Mouse (Mus musculus): Measurements from ENCODE around the gene Fcgbp. TPM values are rescaled to one million over a fixed set of nuclear protein-coding genes. Genes with fewer than 3 reads are reported as not detected.
A peak's percentile ranks its signal among the peaks of the same experiment; 100 is the strongest.

Fcgbp gene
- 0.41 and 0.71 TPM in 2 replicates for polyA plus RNA-seq (2015; fragmentation: Nextera tagmentation; extraction: Ambion mirVana)

GRCm38 (mm10) chr7:28070531-28071298 is at the start of gene Fcgbp:
TSS of gene Fcgbp (plus strand) at chr7:28071236.
- Histone ChIP-seq H3K36me3 (no peaks in the 10 kb centered on the region), H3K9ac (no peak within 1 kb of the TSS), H3K4me2 (no peak within 1 kb of the TSS), H3K27me3 (0 out of 2 replicates have a peak, but pooled peaks cover 2% of the 10 kb centered on the region), H3K27ac (replicated peaks) (no peak within 1 kb of the TSS), H3K9me3 (no peaks in the 10 kb centered on the region), H3K4me3 (no peak within 1 kb of the TSS), H3K4me1 (replicated peaks) (no peaks in the 10 kb centered on the region)
- no peak for ATAC-seq (ENCODE audit: low FRiP score, low read depth)
- WGBS: 86% methylated on average over 21 of the region's 21 CpGs

- H3K4me1 ChIP-seq (replicated peaks): peaks cover 10% of the 10 kb centered on the region
- no peaks in the 10 kb centered on the region for H3K27me3 ChIP-seq
- no peaks in the 10 kb centered on the region for H3K9me3 ChIP-seq
- WGBS: 90% methylated on average over 4 of the region's 4 CpGs
- H3K4me3 ChIP-seq: no peak overlapping the region
- peaks cover 74% of the 10 kb centered on the region for H3K36me3 ChIP-seq
- no peak overlapping the region for H3K27ac ChIP-seq (replicated peaks)
- H3K4me2 ChIP-seq: no peak overlapping the region
- ATAC-seq (ENCODE audit: low FRiP score, low read depth): no peak
- no peak overlapping the region for H3K9ac ChIP-seq
These were observed 26.5 kb upstream of the Fcgbp start for GRCm38 (mm10) chr7:28044524-28044923.

GRCm38 (mm10) chr7:28049476-28050409 is 21.3 kb upstream of the Fcgbp start, which contains the start of gene Psmc4:
TSS of gene Psmc4 (minus strand) at chr7:28050101.
- ATAC-seq (ENCODE audit: low FRiP score, low read depth): peak; percentile 97
- peaks cover 14% of the 10 kb centered on the region for H3K4me1 ChIP-seq (replicated peaks)
- under 1% methylated on average over 52 of the region's 52 CpGs for WGBS
- peak within 1 kb of the TSS; percentile 87 for H3K4me3 ChIP-seq
- peak within 1 kb of the TSS; percentile 86 for H3K9ac ChIP-seq
- no peaks in the 10 kb centered on the region for H3K27me3 ChIP-seq
- peak within 1 kb of the TSS; percentile 86 for H3K4me2 ChIP-seq
- peak within 1 kb of the TSS; percentile 73 for H3K27ac ChIP-seq (replicated peaks)
- H3K9me3 ChIP-seq: no peaks in the 10 kb centered on the region
- H3K36me3 ChIP-seq: peaks cover 37% of the 10 kb centered on the region

- Histone ChIP-seq H3K36me3 (peaks cover 32% of the 10 kb centered on the region), H3K4me2 (peak overlapping the region; percentile 86), H3K27me3 (no peaks in the 10 kb centered on the region), H3K9me3 (no peaks in the 10 kb centered on the region), H3K4me3 (peak overlapping the region; percentile 87), H3K9ac (0 out of 2 replicates have a peak overlapping the region, but pooled peaks have one; percentile 29), H3K27ac (replicated peaks) (no peak overlapping the region), H3K4me1 (replicated peaks) (peaks cover 14% of the 10 kb centered on the region)
- no peak for ATAC-seq (ENCODE audit: low FRiP score, low read depth)
- WGBS: 62% methylated on average over 17 of the region's 17 CpGs
These were observed 20.5 kb upstream of the Fcgbp start for GRCm38 (mm10) chr7:28050584-28050983.

GRCm38 (mm10) chr7:28053046-28053930 is 17.7 kb upstream of the Fcgbp start:
- Histone ChIP-seq H3K27ac (replicated peaks) (no peak overlapping the region), H3K9me3 (no peaks in the 10 kb centered on the region), H3K27me3 (peaks cover 4% of the 10 kb centered on the region; the same call in 1 of the 2 replicates), H3K4me2 (no peak overlapping the region), H3K4me1 (replicated peaks) (peaks cover 14% of the 10 kb centered on the region), H3K36me3 (peaks cover 5% of the 10 kb centered on the region), H3K4me3 (no peak overlapping the region), H3K9ac (no peak overlapping the region)
- 79% methylated on average over 6 of the region's 6 CpGs for WGBS
- no peak for ATAC-seq (ENCODE audit: low FRiP score, low read depth)

GRCm38 (mm10) chr7:28059972-28060371 is 11.1 kb upstream of the Fcgbp start:
- Histone ChIP-seq H3K27ac (replicated peaks) (no peak overlapping the region), H3K9me3 (no peaks in the 10 kb centered on the region), H3K4me1 (replicated peaks) (no peaks in the 10 kb centered on the region), H3K27me3 (peaks cover 4% of the 10 kb centered on the region; the same call in 1 of the 2 replicates), H3K4me3 (no peak overlapping the region), H3K9ac (no peak overlapping the region), H3K36me3 (no peaks in the 10 kb centered on the region), H3K4me2 (no peak overlapping the region)
- ATAC-seq (ENCODE audit: low FRiP score, low read depth): no peak
- 97% methylated on average over 1 of the region's 1 CpGs for WGBS

- Histone ChIP-seq H3K27ac (replicated peaks) (no peak overlapping the region), H3K36me3 (no peaks in the 10 kb centered on the region), H3K4me3 (no peak overlapping the region), H3K9me3 (no peaks in the 10 kb centered on the region), H3K4me2 (no peak overlapping the region), H3K9ac (no peak overlapping the region), H3K4me1 (replicated peaks) (no peaks in the 10 kb centered on the region), H3K27me3 (0 out of 2 replicates have a peak, but pooled peaks cover 2% of the 10 kb centered on the region)
- WGBS: 89% methylated on average over 3 of the region's 3 CpGs
- no peak for ATAC-seq (ENCODE audit: low FRiP score, low read depth)
These were observed 2.4 kb upstream of the Fcgbp start for GRCm38 (mm10) chr7:28068661-28069060.

- WGBS: 60% methylated on average over 3 of the region's 3 CpGs
- no peak overlapping the region for H3K4me2 ChIP-seq
- ATAC-seq (ENCODE audit: low FRiP score, low read depth): no peak
- no peak overlapping the region for H3K4me3 ChIP-seq
- 0 out of 2 replicates have a peak, but pooled peaks cover 2% of the 10 kb centered on the region for H3K27me3 ChIP-seq
- no peaks in the 10 kb centered on the region for H3K36me3 ChIP-seq
- no peaks in the 10 kb centered on the region for H3K4me1 ChIP-seq (replicated peaks)
- H3K27ac ChIP-seq (replicated peaks): no peak overlapping the region
- H3K9me3 ChIP-seq: no peaks in the 10 kb centered on the region
- H3K9ac ChIP-seq: no peak overlapping the region
These were observed 1.4 kb upstream of the Fcgbp start for GRCm38 (mm10) chr7:28069546-28070172.

- WGBS: 68% methylated on average over 7 of the region's 7 CpGs
These were observed 13.2 kb downstream of the Fcgbp start for GRCm38 (mm10) chr7:28084215-28084614.

GRCm38 (mm10) chr7:28086236-28086635 is 15.2 kb downstream of the Fcgbp start:
- Histone ChIP-seq H3K4me1 (replicated peaks) (no peaks in the 10 kb centered on the region), H3K4me3 (no peak overlapping the region), H3K27me3 (no peaks in the 10 kb centered on the region), H3K27ac (replicated peaks) (no peak overlapping the region), H3K36me3 (no peaks in the 10 kb centered on the region), H3K9me3 (no peaks in the 10 kb centered on the region), H3K4me2 (no peak overlapping the region), H3K9ac (no peak overlapping the region)
- WGBS: 86% methylated on average over 16 of the region's 16 CpGs
- no peak for ATAC-seq (ENCODE audit: low FRiP score, low read depth)

More at GRCm38 (mm10) chr7:28084215-28084614, 13.2 kb downstream of the Fcgbp start:
- Histone ChIP-seq H3K4me3 (no peak overlapping the region), H3K9ac (no peak overlapping the region), H3K4me1 (replicated peaks) (no peaks in the 10 kb centered on the region), H3K9me3 (no peaks in the 10 kb centered on the region), H3K27ac (replicated peaks) (no peak overlapping the region), H3K36me3 (no peaks in the 10 kb centered on the region), H3K4me2 (no peak overlapping the region), H3K27me3 (no peaks in the 10 kb centered on the region)
- no peak for ATAC-seq (ENCODE audit: low FRiP score, low read depth)

GRCm38 (mm10) chr7:28093541-28093940 is 22.5 kb downstream of the Fcgbp start:
- ATAC-seq (ENCODE audit: low FRiP score, low read depth): no peak
- no peaks in the 10 kb centered on the region for H3K36me3 ChIP-seq
- H3K4me2 ChIP-seq: no peak overlapping the region
- H3K4me1 ChIP-seq (replicated peaks): no peaks in the 10 kb centered on the region
- 44% methylated on average over 11 of the region's 11 CpGs for WGBS
- H3K27ac ChIP-seq (replicated peaks): no peak overlapping the region
- no peaks in the 10 kb centered on the region for H3K27me3 ChIP-seq
- no peaks in the 10 kb centered on the region for H3K9me3 ChIP-seq
- no peak overlapping the region for H3K4me3 ChIP-seq
- H3K9ac ChIP-seq: no peak overlapping the region

All from hindbrain, embryonic 15.5 days (tissue).